Mouse (Mus musculus): ENCODE data around the gene Upk3a. TPM values are rescaled to one million over a fixed set of nuclear protein-coding genes. Genes with fewer than 3 reads are reported as not detected.

The Upk3a gene
- polyA plus RNA-seq, 1 experiment from 2014 or later = 104 TPM

GRCm38 (mm10) chr15:84997768-84998454 lies 19.0 kb upstream of the Upk3a start:
- no peaks in the 10 kb centered on the region for H3K36me3 ChIP-seq (ENCODE audit: insufficient read depth, low read length)
- no peak overlapping the region for H3K9ac ChIP-seq (ENCODE audit: low read depth, low read length)
- DNase-seq (ENCODE audit: low spot score) (no peak), ATAC-seq (replicated peaks; ENCODE audit: low FRiP score, low read depth) (no peak)
- no peaks in the 10 kb centered on the region for H3K4me1 ChIP-seq (replicated peaks; ENCODE audit: insufficient read depth, low read length)
- 62% methylated on average over 14 of the region's 14 CpGs for WGBS
- no peak for TF ChIP-seq CTCF (IDR thresholded peaks at IDR 0.05; ENCODE audit: low read depth)
- no peak overlapping the region for H3K4me3 ChIP-seq (replicated peaks; ENCODE audit: low read depth, low read length)
- H3K27me3 ChIP-seq (ENCODE audit: insufficient read depth, low read length) = no peaks in the 10 kb centered on the region
- H3K27ac ChIP-seq = no peak overlapping the region
- H3K4me2 ChIP-seq (ENCODE audit: low read length) = no peak overlapping the region
- no peaks in the 10 kb centered on the region for H3K9me3 ChIP-seq (replicated peaks; ENCODE audit: low read length)

GRCm38 (mm10) chr15:84999911-85000310 lies 17.0 kb upstream of the Upk3a start:
- ATAC-seq (replicated peaks; ENCODE audit: low FRiP score, low read depth) (no peak), DNase-seq (ENCODE audit: low spot score) (no peak)
- Histone ChIP-seq H3K27me3 (ENCODE audit: insufficient read depth, low read length) (no peaks in the 10 kb centered on the region), H3K4me2 (ENCODE audit: low read length) (no peak overlapping the region), H3K27ac (no peak overlapping the region), H3K36me3 (ENCODE audit: insufficient read depth, low read length) (no peaks in the 10 kb centered on the region), H3K4me1 (replicated peaks; ENCODE audit: insufficient read depth, low read length) (no peaks in the 10 kb centered on the region), H3K4me3 (replicated peaks; ENCODE audit: low read depth, low read length) (no peak overlapping the region), H3K9me3 (replicated peaks; ENCODE audit: low read length) (no peaks in the 10 kb centered on the region), H3K9ac (ENCODE audit: low read depth, low read length) (no peak overlapping the region)
- TF ChIP-seq CTCF (IDR thresholded peaks at IDR 0.05; ENCODE audit: low read depth) = no peak
- 74% methylated on average over 7 of the region's 7 CpGs for WGBS

GRCm38 (mm10) chr15:85000984-85001982 lies 15.7 kb upstream of the Upk3a start:
- Histone ChIP-seq H3K36me3 (ENCODE audit: insufficient read depth, low read length) (no peaks in the 10 kb centered on the region), H3K9ac (ENCODE audit: low read depth, low read length) (no peak overlapping the region), H3K9me3 (replicated peaks; ENCODE audit: low read length) (no peaks in the 10 kb centered on the region), H3K4me2 (ENCODE audit: low read length) (no peak overlapping the region), H3K4me3 (replicated peaks; ENCODE audit: low read depth, low read length) (no peak overlapping the region), H3K27ac (0 out of 2 replicates have a peak overlapping the region, but pooled peaks have one; percentile 21), H3K27me3 (ENCODE audit: insufficient read depth, low read length) (no peaks in the 10 kb centered on the region), H3K4me1 (replicated peaks; ENCODE audit: insufficient read depth, low read length) (no peaks in the 10 kb centered on the region)
- ATAC-seq (replicated peaks; ENCODE audit: low FRiP score, low read depth) (peak; percentile 80), DNase-seq (ENCODE audit: low spot score) (peak; percentile 86)
- 14% methylated on average over 29 of the region's 29 CpGs for WGBS
- peak; percentile 94 for TF ChIP-seq CTCF (IDR thresholded peaks at IDR 0.05; ENCODE audit: low read depth)

- no peak overlapping the region for H3K4me3 ChIP-seq (replicated peaks; ENCODE audit: low read depth, low read length)
- peaks cover 7% of the 10 kb centered on the region; the same call in 1 of the 2 replicates for H3K4me1 ChIP-seq (replicated peaks; ENCODE audit: insufficient read depth, low read length)
- no peaks in the 10 kb centered on the region for H3K9me3 ChIP-seq (replicated peaks; ENCODE audit: low read length)
- H3K9ac ChIP-seq (ENCODE audit: low read depth, low read length) = no peak overlapping the region
- no peak overlapping the region for H3K4me2 ChIP-seq (ENCODE audit: low read length)
- no peak for ATAC-seq (replicated peaks; ENCODE audit: low FRiP score, low read depth)
- H3K27me3 ChIP-seq (ENCODE audit: insufficient read depth, low read length) = no peaks in the 10 kb centered on the region
- H3K36me3 ChIP-seq (ENCODE audit: insufficient read depth, low read length) = no peaks in the 10 kb centered on the region
- WGBS = 74% methylated on average over 8 of the region's 8 CpGs
- H3K27ac ChIP-seq = no peak overlapping the region
- no peak for TF ChIP-seq CTCF (IDR thresholded peaks at IDR 0.05; ENCODE audit: low read depth)
- no peak for DNase-seq (ENCODE audit: low spot score)
Measured at GRCm38 (mm10) chr15:85009666-85010065, 7.3 kb upstream of the Upk3a start.

GRCm38 (mm10) chr15:85011895-85012661 lies 4.9 kb upstream of the Upk3a start:
- ATAC-seq (replicated peaks; ENCODE audit: low FRiP score, low read depth) = 0 out of 2 replicates have a peak, but pooled peaks have one; percentile 33
- Histone ChIP-seq H3K4me3 (replicated peaks; ENCODE audit: low read depth, low read length) (no peak overlapping the region), H3K4me2 (ENCODE audit: low read length) (peak overlapping the region; percentile 30), H3K9ac (ENCODE audit: low read depth, low read length) (no peak overlapping the region), H3K4me1 (replicated peaks; ENCODE audit: insufficient read depth, low read length) (peaks cover 7% of the 10 kb centered on the region; the same call in 1 of the 2 replicates), H3K9me3 (replicated peaks; ENCODE audit: low read length) (no peaks in the 10 kb centered on the region), H3K27ac (peak overlapping the region; percentile 70), H3K36me3 (ENCODE audit: insufficient read depth, low read length) (no peaks in the 10 kb centered on the region), H3K27me3 (ENCODE audit: insufficient read depth, low read length) (no peaks in the 10 kb centered on the region)
- DNase-seq (ENCODE audit: low spot score) = peak; percentile 61
- no peak for TF ChIP-seq CTCF (IDR thresholded peaks at IDR 0.05; ENCODE audit: low read depth)
- WGBS = 28% methylated on average over 19 of the region's 19 CpGs

Measured in kidney, postnatal 0 days (tissue).